Comparison of ENCODE assay signal across 8 mouse cellular contexts in genomic region chr19:34640623-34641022, GRCm38 (mm10). TPM values are rescaled to one million over a fixed set of nuclear protein-coding genes. Genes with fewer than 3 reads are reported as not detected.
DNase-seq lines count a peak whose midpoint lies in the region; ATAC-seq and TF ChIP-seq lines count a peak whose summit lies in the region.

Ifit1bl2 (minus strand) TSS chr19:34640743.
Ifit1 (plus strand) TSS chr19:34640871.

- H3K27ac ChIP-seq in embryonic fibroblast, embryonic 13.5 days (ENCODE audit: insufficient read depth, low read length): no peak within 1 kb of the TSS
- H3K27ac ChIP-seq in liver, embryonic 11.5 days (ENCODE audit: low read depth, low read length): no peak within 1 kb of the TSS

- no peaks in the 10 kb centered on the region for H3K36me3 ChIP-seq in liver, embryonic 11.5 days (ENCODE audit: control insufficient read depth, insufficient read depth, low read length)
- H3K36me3 ChIP-seq in splenic B cell, adult 2 months (ENCODE audit: control insufficient read depth, insufficient read depth, low read length, poor library complexity, severe bottlenecking): no peaks in the 10 kb centered on the region

- peak; percentile 48 for DNase-seq in spleen, postnatal 36 days (ENCODE audit: low spot score in 2 of 2)
- DNase-seq in spleen, postnatal 14 days (ENCODE audit: low spot score in 2 of 2): no peak
- no peak for DNase-seq in liver, embryonic 11.5 days (ENCODE audit: low spot score)
- peak; percentile 73 for DNase-seq in splenic B cell, adult 2 months (ENCODE audit: low read depth, low spot score)
- DNase-seq in retina, postnatal 1 day: no peak
- no peak for DNase-seq in testis, postnatal 10 days (ENCODE audit: low spot score)
- no peak for DNase-seq in testis, postnatal 14 days (ENCODE audit: low spot score)

- WGBS in liver, embryonic 11.5 days: 31% methylated on average over 4 of the region's 4 CpGs

- peak within 1 kb of the TSS; percentile 22 for H3K4me2 ChIP-seq in liver, embryonic 11.5 days

- no peak for ATAC-seq in liver, embryonic 11.5 days (replicated peaks; ENCODE audit: low FRiP score)

- H3K9ac ChIP-seq in liver, embryonic 11.5 days (ENCODE audit: low read depth, low read length): no peak within 1 kb of the TSS

- no peaks in the 10 kb centered on the region for H3K27me3 ChIP-seq in liver, embryonic 11.5 days (replicated peaks; ENCODE audit: control insufficient read depth, insufficient read depth, low read length)
- H3K27me3 ChIP-seq in splenic B cell, adult 2 months (ENCODE audit: control insufficient read depth, insufficient read depth, low read length, poor library complexity, severe bottlenecking): no peaks in the 10 kb centered on the region

- H3K4me3 ChIP-seq in embryonic fibroblast, embryonic 13.5 days (ENCODE audit: insufficient read depth, low read length): peak within 1 kb of the TSS; percentile 18; the same call in 1 of the 2 replicates
- no peak within 1 kb of the TSS for H3K4me3 ChIP-seq in liver, embryonic 11.5 days (ENCODE audit: low read depth, low read length)

- no peaks in the 10 kb centered on the region for H3K9me3 ChIP-seq in liver, embryonic 11.5 days (ENCODE audit: control insufficient read depth, low read length)

- TF ChIP-seq CTCF in embryonic fibroblast, embryonic 13.5 days (IDR thresholded peaks at IDR 0.05; ENCODE audit: borderline replicate concordance, insufficient read depth, low read length): no peak

- H3K4me1 ChIP-seq in embryonic fibroblast, embryonic 13.5 days (ENCODE audit: control insufficient read depth, insufficient read depth, low read length): no peaks in the 10 kb centered on the region; the same call in 1 of the 2 replicates
- H3K4me1 ChIP-seq in liver, embryonic 11.5 days (replicated peaks; ENCODE audit: control insufficient read depth, insufficient read depth, low read length): no peaks in the 10 kb centered on the region

- TF ChIP-seq POLR2A in embryonic fibroblast, embryonic 13.5 days (IDR thresholded peaks at IDR 0.05; ENCODE audit: low read depth, low read length): no peak; the same call in 1 of the 2 replicates

RNA-seq across cellular contexts. Expression of gene Ifit1bl2, which starts in this region (rescaled TPM):
- polyA plus RNA-seq in embryonic fibroblast, embryonic 13.5 days (2011; ENCODE audit: insufficient read length, low read depth, missing spikeins): 0.27 and 0.51 TPM in 2 replicates
- polyA plus RNA-seq in liver, embryonic 11.5 days (2014; fragmentation: Nextera tagmentation; extraction: Ambion mirVana): not detected in 2 replicates

RNA-seq across cellular contexts. Expression of gene Ifit1, which starts in this region (rescaled TPM):
- 13.3 and 15.6 TPM in 2 replicates for polyA plus RNA-seq in embryonic fibroblast, embryonic 13.5 days (2011; ENCODE audit: insufficient read length, low read depth, missing spikeins)
- polyA plus RNA-seq in liver, embryonic 11.5 days (2014; fragmentation: Nextera tagmentation; extraction: Ambion mirVana): 0.13 and 0.14 TPM in 2 replicates

Comparison
In these comparisons a context has a peak if more than half of its experiments do, and no peak if none do; other contexts are left out.
1. RNA of gene Ifit1 (polyA plus RNA-seq): 13.3 to 15.6 TPM in embryonic fibroblast, embryonic 13.5 days; 0.13 to 0.14 TPM in liver, embryonic 11.5 days; every median in the first group is over 10 times any median in the second.
2. DNase-seq: peak in spleen, postnatal 36 days (2 of 2) and splenic B cell, adult 2 months (single experiment); none in spleen, postnatal 14 days (0 of 2), liver, embryonic 11.5 days (single experiment), retina, postnatal 1 day (single experiment), testis, postnatal 10 days (single experiment) and testis, postnatal 14 days (single experiment).